Mouse (Mus musculus): ENCODE data around the gene Tns4.

Gene Tns4

DNA sequence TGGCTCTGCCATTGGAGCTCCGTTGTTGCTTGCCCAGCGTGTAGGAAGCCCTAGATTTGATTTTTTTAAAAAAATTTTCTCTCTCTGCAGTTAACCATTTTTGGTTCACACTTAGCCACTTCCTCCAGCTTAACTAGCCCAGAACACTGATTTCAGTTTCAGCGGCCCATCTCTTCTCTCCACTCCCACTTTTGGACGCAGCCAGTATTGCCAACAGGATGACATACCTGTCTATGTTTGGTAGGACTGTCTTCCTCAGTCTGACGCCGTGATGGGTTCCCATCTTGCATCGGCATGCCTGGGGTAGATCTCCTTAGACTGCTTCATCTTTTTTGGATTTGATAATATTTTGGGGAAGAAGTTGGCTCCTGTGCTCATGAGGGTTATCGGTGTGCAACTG, 1.3 kb upstream of the Tns4 start:
- DNase-seq: no peak

DNA sequence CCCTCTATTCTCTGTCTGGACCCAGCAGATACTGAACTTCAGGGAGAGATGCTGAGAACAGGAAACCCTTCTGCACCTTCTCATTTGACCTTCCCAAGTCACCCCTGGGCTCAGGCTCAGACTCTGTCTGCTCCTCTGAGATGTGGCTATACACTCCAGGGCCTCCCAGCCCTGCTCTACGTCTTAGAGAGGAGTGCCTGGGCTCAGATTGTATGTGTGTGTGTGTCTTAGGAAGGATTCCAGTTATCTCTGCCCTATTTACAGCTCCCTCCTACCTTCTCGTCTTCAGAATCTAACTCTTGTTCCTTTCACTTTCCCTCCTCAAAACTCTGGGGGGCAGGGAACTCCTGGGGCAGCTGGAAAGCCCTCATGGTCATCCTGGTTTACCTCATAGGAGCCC, 620 bp downstream of the Tns4 start:
- no peak for DNase-seq

GRCm38 (mm10) chr11:99084366-99084765, 4.7 kb downstream of the Tns4 start:
- no peak for DNase-seq

DNA sequence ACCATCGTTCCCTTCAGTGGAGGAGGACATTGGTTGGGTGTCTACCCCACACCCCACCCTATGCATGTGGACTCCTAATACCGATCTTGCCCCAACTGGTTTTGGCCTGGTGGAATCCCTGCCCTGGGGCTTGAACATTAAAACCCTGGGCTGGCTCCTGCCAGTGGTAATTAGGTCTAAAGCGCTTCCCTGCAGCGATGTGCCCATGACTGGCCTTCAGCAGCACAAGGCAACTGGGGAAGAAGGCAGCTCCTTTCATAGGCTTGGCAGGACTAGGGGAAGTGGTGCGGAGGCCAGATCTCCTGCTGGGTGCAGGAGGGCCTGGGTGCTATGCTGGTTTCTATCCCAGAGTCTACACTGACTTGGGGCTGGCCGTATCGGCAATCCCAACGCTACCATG, 5.6 kb downstream of the Tns4 start:
- DNase-seq: no peak

GRCm38 (mm10) chr11:99082098-99082497, 7.0 kb downstream of the Tns4 start:
- DNase-seq: no peak

DNA sequence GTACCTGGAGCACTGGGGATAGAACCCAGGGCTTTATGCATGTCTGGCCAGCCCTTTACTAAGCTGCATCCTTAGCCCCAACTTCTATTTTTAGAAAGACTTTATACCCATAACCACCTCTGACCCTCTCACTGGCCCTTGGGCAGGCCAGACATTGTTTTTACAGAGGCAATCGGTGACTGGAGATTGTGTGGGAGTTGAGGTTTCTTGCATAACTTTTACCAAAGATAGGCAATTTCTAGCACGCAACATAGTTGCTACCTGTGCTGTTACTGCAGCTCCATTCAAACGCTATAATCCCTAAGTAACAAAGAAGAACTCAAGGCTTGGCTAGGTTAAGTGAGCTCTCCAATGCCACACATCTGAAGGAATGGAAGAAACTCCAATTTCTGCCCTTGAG, 7.5 kb downstream of the Tns4 start:
- no peak for DNase-seq

- DNase-seq: no peak
These were observed 8.1 kb downstream of the Tns4 start for GRCm38 (mm10) chr11:99080902-99081543.

- no peak for DNase-seq
These were observed 11.2 kb downstream of the Tns4 start for GRCm38 (mm10) chr11:99077869-99078268.

DNA sequence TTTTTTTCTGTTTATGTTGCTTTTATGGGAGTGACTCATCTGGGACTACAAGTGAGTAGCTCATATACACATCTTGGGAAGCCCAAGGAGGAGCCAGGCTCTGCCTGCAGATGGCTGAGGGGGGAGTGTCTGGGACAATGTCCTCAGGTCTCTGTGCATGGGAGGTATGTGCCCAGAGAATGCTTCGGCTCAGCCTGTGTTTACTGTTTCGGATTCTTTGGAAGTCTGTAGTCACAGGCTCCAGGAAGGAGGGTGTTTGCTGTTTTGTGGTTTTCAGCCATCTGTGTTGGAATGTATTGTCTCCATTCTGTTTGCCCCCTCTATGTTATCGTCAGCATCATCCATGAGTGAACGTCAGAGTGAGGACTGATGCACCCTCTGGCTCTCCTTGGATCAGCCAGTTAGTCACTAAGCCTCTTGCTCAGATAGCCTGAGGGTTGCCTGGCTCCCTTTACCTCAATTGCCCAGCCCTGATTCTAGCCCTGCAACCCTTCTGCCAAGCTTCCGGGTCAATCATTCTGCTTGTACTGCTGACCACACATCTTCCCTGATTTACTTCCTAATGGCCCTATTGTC, 12.3 kb downstream of the Tns4 start:
- DNase-seq: no peak

DNA sequence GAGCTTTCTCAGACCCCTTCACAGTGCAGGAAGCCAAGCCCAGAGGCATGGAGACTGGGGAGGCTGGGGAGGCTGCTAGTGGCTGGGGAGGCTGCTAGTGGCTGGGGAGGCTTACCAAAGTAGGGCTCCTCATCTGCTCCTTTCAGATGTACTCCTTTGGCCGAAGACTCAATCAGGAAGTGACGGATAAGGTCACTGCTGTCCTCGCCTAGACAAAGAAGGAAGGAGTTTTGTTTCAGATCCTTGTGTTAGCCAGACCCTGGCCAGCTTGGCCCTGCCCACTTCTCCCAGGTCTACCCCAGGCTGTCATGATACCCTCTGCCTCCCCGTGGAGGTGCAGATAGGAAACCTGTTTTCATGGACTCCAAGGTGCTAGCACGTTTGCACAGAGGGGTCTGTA, 15.3 kb downstream of the Tns4 start:
- no peak for DNase-seq

DNA sequence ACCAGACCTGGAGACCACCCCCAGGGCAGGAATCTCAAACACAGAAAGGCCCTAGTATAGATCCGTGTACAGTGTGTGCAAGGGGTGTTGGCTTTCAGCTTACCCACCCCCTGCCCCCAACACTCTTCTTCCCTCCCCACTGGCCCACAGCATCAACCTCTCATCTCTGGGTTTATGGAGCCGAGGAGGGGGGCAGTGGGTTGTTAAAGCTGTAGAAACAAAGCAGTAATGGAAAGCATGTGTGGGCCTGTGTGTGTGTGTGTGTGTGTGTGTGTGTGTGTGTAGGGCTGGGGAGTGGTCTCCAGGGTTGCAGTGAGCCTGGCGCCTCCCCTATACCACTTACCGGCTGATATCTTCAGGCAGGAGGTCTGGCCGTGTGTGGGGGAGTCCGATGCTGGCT, 17.2 kb downstream of the Tns4 start:
- DNase-seq: no peak

DNA sequence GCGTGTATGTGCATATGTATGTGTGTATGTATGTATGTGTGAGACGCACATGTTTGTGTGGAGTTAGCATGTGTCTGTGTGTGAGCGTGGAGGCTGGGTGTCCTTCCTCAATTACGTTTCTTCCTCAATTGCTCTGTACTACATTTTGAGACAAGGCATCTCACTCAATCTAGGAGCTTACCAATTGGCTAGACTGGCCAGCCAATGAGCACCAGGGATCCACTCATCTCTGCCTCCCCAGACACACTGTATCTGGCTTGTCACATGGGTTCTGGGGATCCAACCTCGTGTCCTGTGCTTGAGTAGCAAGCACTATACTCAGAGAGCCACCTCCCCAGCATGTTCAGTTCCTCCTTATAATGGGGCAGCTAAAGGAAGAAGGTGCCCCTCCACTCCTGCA, 20.7 kb downstream of the Tns4 start:
- no peak for DNase-seq

DNA sequence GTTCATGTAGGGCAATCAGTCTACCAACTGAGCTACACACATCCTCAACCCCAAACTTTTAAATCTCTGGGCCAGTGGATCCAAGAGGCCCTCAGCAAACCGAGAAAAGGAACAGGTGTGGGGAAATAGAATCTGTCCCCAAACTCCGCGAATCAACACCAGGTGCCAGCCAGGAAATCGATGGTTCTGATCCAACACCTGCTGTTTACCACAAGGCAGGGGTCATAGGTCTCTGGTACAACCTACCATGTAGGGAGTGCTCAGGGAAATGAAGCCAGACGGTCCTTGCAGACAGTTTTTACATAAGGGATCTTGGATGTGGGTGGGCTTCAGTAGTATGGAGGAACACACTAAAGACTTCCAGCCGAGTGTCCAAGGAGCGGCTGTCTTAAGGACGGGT, 21.5 kb downstream of the Tns4 start:
- no peak for DNase-seq

GRCm38 (mm10) chr11:99065979-99066378, 23.1 kb downstream of the Tns4 start:
- peak; percentile 65 to 70 for DNase-seq

- DNase-seq: no peak
These were observed 23.8 kb downstream of the Tns4 start for GRCm38 (mm10) chr11:99065353-99065752.

DNA sequence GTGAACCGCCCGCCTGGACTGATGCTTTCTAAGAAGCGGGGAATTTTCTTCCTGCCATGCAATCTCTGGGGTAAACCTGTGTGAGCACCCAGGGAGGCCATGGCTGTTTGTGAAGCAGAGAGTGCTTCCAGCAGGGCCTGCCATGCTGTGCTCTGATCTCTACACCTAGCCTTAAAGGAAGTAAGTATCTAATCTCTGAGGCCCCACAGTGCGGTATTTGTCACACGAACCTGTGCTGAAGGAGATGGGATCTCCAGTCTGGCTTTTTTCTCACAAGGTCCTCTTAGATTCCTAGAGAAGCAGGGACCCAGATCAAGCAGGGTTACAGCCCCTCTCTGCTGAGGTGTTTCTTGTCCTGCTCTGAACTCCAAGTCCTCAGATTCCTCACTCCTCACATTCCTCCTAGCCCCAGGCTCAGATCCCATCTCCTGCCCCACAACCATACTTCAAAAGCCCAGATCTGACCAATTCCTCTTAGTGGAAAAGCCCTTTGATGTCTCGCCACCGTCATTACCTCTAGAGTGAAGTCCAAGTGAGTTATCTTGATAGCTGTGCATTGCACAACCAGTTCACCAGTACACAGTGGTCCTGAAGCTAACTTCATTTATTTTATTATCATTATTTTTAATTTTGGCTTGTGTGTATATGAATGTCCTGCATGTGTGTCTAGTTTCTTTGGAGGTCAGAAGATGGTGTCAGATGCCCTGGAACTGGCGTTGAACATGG, 25.5 kb downstream of the Tns4 start:
- DNase-seq: no peak

GRCm38 (mm10) chr11:99062661-99063060, 26.4 kb downstream of the Tns4 start:
- DNase-seq: no peak

DNA sequence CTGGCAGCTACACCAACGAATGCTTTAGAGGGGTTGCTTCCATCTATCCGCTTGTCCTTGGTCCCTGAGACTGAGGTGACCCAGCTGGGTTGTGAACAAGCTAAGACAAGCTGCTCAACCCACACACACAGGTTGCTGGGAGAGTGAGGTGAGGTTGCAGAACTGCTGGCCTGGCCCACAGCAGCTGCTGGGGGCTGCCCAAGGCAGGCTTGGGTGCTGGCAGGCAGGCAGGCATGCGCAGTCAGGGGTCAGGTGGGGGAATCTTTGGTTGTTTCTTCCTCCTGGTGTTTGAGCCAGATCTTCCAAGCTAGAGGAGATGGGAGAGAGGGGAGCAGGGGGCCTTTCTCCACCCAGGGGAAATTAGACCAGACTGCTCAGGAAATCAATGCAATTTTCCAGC, 28.7 kb downstream of the Tns4 start:
- DNase-seq: no peak

- no peak for DNase-seq
These were observed 33.3 kb downstream of the Tns4 start for GRCm38 (mm10) chr11:99055571-99056452.

- no peak for DNase-seq
These were observed 34.0 kb downstream of the Tns4 start for GRCm38 (mm10) chr11:99055143-99055542.

- no peak for DNase-seq
These were observed 41.5 kb downstream of the Tns4 start for GRCm38 (mm10) chr11:99047643-99048042.

DNA sequence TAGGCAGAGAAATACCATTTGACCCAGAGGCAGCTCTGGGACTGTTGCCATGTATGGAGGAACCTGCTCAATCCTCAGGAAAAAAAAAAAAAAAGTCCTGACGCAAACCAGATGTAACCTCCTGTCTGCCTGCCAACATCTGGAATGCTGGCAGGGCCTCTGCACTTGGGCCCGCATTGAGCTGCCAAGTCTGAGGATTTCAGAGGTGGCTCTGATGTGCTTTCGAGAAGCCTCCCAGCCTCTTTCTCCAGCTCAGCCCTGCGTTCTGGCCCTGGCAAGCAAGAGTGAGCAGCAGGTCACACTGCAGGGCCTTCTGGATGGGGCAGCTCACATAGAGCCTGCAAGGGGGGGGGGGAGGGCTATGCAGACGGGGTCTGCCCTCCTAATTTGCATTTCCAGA, 42.0 kb downstream of the Tns4 start:
- DNase-seq: no peak

- DNase-seq: no peak
These were observed 43.8 kb downstream of the Tns4 start for GRCm38 (mm10) chr11:99045159-99045889.
